Mouse (Mus musculus): ENCODE results near the gene Usp31.

- TF ChIP-seq CTCF (IDR thresholded peaks at IDR 0.05; ENCODE audit: low read depth) (no peak), EP300 (IDR thresholded peaks at IDR 0.05; ENCODE audit: low read depth) (no peak)
These were observed 43.2 kb upstream of the Usp31 start for GRCm38 (mm10) chr7:121750244-121750643.

Data from liver, embryonic 14.5 days (tissue).